Mouse (Mus musculus): ENCODE measurements around the gene Prkar2a. TPM values are rescaled to one million over a fixed set of nuclear protein-coding genes. Genes with fewer than 3 reads are reported as not detected.

The Prkar2a gene
- total RNA-seq, 1 experiment from 2014 or later = 5.0 TPM

DNA sequence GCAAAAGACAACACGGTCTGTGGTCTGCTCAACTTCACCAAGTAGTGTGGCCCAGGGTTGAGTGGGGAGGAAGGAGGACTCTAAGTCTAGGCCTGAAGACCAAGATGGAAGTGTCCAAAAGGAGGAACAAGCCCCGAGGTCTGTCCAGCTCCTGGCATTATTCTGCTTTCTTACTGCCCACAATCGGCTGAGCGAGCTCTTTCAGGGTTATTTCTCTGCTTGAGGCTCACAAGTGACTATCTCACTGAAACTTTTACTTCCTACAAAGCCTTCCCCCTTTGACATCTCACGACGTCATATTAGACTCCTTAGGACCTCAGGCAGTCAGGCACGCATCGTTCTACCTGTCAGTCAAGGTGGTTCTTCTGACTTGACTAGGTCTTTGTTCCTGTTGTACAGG lies 2.3 kb downstream of the Prkar2a start:
- peak; percentile 41 for ATAC-seq (ENCODE audit: extremely low read depth, insufficient number of reproducible peaks, low FRiP score, poor library complexity, severe bottlenecking)

DNA sequence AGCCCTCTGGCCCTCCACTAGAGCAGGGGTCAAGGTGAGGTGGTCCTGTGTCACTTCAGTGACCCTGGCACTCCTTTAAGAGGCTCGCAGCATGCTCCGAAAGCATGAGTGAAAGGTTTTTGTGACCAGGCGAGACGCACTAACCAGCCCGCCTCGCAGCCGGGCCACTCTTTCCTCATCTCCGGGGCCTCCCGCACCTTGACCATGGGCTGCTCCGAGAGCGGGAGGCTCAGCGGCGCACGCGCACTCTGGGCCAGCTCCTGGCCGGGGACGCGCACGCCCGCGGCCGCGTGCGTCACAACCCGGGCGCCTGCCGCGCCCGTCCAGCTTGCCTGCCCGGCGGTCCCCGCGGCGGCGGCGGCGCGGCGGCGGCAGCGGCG lies 2.7 kb downstream of the Prkar2a start:
- peak; percentile 45 for ATAC-seq (ENCODE audit: extremely low read depth, insufficient number of reproducible peaks, low FRiP score, poor library complexity, severe bottlenecking)

DNA sequence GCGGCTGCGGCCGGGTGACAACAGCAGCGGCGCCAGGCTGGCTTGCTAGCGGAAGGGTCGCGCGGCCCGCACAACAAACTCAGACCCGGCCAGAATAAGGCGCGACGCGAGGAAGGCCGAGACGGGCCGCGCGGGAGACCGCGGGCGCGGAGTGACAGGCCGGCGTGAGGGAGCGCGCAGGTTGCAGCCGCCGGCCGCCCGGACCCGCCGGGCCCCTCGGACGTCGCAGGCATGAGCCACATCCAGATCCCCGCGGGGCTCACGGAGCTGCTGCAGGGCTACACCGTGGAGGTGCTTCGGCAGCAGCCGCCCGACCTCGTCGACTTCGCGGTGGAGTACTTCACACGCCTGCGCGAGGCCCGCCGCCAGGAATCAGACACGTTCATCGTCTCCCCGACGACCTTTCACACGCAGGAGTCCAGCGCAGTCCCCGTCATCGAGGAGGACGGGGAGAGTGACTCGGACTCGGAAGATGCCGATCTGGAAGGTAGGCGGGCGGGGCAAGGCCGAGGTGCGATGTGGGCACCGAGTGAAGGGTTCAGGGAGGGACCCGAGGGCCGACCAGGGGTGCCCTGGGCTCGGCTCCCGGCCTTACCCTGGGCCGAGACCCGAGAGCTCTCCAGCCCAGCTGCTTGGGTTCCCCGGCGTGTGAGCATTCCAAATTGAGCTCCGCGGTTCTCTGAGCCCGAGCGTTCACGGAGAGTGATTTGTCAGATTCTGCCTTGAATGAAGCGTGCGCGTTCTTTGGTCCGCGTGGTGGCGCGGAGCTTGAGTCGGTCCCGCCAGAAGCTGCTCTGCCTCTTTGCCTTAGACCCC lies 3.3 kb downstream of the Prkar2a start:
- ATAC-seq (ENCODE audit: extremely low read depth, insufficient number of reproducible peaks, low FRiP score, poor library complexity, severe bottlenecking) = peak; percentile 30; the same call in 1 of the 2 replicates

DNA sequence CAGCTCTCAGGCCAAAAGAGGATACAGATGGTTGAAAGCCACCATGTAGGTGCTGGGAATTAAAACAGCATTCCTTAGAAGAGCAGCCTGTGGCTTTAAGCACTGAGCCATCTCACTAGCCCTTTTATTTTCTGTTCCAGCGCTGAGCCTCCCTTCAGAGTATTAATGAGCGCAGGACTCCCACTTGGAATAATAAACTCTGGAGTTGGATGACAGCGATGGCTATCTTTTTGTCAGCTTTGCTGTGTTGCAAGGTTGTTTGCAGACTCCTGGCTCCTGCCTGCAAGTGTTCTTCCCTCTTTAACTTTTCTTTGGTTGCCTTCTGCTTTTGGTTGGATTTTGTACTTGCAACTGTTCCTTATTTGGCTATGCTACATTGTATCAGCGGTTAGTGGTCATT lies 4.8 kb downstream of the Prkar2a start:
- ATAC-seq (ENCODE audit: extremely low read depth, insufficient number of reproducible peaks, low FRiP score, poor library complexity, severe bottlenecking) = no peak

DNA sequence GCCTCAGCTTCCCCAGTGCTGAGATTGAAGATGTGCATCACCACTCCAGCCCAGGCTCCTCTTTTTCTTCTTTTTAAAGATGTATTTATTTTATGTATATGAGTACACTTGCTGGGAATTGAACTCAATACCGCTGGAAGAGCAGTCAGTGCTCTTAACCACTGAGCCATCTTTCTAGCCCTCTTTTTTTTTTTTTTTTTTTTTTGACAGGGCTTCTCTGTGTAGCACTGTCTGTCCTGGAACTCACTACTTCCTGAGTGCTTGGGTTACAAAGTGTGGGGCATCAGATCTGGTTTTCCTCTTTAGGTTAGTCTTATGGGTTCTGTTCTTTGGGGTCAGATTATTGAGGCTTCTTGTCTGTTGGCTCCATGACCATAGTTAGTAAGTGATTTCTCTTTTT lies 5.4 kb downstream of the Prkar2a start:
- ATAC-seq (ENCODE audit: extremely low read depth, insufficient number of reproducible peaks, low FRiP score, poor library complexity, severe bottlenecking) = no peak

DNA sequence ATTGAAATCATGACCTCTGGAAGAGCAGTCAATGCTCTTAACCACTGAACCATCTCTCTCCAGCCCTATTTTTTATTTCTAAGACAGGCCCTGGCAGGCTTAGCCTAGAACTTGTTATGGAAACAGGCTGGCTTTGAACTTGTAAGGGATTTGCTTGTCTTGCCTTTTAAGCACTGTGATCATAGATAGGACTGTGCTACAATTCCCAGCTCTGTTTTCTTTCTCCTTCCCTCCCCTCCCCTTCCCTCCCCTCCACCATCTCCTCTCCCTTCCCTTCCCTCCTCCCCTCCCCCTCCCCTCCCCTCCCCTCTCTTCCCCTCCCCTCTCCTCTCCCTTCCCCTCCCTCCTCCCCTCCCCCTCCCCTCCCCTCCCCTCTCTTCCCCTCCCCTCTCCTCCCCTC lies 13.4 kb downstream of the Prkar2a start:
- no peak for ATAC-seq (ENCODE audit: extremely low read depth, insufficient number of reproducible peaks, low FRiP score, poor library complexity, severe bottlenecking)

DNA sequence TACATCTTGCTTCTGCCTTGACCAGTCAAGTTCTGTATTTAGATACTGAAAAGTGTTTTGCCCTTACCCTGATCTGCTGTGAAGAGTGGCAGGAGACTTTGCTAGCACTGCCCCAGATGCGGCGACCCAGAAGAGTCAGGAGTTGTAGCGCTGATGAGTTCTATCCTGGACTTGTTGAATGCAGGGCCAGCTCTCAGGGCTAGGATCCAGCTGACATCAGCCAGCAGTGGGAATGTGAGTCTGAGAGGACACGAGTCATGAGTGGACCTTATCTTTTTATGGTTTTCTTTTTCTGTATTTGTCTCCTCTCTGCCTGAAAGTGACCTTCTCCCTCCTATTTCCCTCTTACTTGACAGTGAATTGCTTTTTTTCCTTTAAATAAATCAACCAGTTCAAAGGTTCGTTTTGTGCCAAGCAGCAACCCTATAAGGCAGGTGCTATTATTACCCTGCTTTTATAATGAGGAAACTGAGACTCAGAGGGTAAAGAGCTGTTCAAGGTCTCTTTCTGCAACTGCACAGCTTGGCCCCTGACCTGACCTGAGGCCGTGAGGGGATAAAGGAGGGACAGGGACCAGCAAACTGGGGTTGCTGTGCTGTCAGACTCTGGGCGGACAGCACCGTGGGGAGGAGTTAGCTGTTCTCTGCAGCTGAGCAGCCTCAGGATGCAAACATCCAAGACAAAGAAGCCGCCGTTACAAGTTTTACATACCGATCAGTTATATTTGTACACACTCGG lies 14.4 kb downstream of the Prkar2a start:
- ATAC-seq (ENCODE audit: extremely low read depth, insufficient number of reproducible peaks, low FRiP score, poor library complexity, severe bottlenecking) = no peak

DNA sequence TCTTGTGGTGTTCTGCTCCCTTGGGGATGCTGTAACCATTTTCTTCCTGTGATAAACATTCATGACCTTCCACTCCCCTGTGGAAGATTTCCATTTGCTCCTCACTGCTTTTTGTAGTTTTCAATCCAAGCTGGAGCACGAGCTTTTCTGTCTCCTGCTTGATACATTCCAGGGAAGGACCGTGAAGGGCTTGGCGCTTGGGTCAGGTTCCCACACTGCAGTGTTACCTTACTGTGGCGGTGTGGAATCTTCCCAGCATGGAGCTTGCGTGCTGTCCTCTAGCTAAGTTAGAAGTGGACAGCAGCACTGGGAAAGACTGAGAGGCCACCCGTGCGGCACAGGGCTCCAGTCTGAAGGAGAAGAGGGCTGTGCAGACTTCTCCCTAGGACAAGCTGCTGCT lies 15.5 kb downstream of the Prkar2a start:
- no peak for ATAC-seq (ENCODE audit: extremely low read depth, insufficient number of reproducible peaks, low FRiP score, poor library complexity, severe bottlenecking)

DNA sequence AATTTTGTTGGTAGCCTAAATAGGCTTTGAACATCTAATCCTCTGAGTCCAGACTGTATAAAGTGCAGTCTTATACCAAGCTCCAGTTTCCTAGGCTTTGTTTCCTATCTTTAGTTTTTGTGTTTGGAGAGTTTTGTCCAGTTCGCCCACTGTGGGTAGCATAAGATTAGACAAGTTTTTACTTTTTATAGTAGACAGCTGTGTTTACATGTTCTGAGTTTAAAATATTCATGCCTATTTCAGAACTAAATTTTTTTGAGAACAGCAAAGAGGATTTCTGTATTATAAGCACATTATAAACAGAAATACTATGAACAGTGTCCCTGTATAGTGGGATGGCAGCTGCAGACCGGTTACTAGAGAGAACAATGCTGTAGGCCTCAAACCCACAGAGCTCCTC lies 18.1 kb downstream of the Prkar2a start:
- no peak for ATAC-seq (ENCODE audit: extremely low read depth, insufficient number of reproducible peaks, low FRiP score, poor library complexity, severe bottlenecking)

DNA sequence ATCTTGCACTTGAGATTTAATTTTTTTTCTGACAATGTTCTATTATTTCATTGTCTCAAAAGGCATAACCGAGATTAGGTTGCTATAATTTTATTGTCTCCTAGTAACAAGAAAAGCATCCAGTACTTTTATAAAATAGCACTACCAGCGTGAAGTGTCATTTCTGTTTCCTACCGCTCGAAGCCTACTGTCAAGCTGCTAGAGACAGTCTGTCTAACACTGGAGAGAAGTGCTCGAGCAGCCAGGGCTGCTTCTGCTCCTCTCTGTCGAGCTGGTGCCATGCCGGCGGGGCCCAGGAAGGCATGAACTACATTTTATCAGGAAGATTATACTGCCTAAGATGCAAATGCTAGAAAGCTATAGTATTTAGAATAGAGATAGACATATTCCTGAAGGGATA lies 19.7 kb downstream of the Prkar2a start:
- ATAC-seq (ENCODE audit: extremely low read depth, insufficient number of reproducible peaks, low FRiP score, poor library complexity, severe bottlenecking) = no peak

DNA sequence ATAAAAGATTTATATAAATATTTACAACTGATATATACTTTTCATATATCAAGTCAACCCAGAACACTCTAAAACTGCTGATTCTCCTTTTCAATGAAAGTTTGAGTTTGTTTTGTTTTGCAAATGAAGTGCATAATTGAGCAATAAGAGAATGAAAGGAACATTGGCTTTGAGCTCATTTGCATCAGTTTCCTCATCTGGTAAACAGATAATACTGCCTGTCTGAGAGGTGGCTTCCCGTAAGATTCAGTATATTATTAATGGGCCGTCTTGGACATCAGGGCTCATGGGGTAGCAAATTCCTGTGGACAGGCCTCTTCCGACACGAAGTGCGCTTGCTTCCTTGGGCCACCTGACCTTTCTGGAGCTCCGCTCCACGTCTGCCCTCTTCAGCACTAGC lies 21.7 kb downstream of the Prkar2a start:
- no peak for ATAC-seq (ENCODE audit: extremely low read depth, insufficient number of reproducible peaks, low FRiP score, poor library complexity, severe bottlenecking)

DNA sequence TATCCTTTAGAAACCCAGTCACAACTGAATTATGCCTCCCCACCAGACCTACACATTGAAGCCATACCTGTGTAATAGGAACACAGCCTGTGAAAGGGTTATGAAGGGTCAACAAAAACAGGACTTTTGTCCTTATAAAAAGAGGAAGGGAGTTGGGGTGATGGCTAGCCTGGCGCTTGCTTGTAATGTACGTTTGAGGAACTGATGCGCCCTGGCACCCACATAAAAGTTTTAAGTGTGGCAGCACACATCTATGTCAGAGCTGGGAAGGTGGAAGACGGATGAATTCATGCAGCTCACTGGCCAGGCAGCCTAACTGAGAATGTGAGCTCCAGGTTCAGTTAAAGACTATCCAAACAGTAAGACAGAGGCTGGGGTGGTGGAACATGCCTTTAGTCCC lies 27.1 kb downstream of the Prkar2a start:
- ATAC-seq (ENCODE audit: extremely low read depth, insufficient number of reproducible peaks, low FRiP score, poor library complexity, severe bottlenecking) = 0 out of 2 replicates have a peak, but pooled peaks have one; percentile 19

DNA sequence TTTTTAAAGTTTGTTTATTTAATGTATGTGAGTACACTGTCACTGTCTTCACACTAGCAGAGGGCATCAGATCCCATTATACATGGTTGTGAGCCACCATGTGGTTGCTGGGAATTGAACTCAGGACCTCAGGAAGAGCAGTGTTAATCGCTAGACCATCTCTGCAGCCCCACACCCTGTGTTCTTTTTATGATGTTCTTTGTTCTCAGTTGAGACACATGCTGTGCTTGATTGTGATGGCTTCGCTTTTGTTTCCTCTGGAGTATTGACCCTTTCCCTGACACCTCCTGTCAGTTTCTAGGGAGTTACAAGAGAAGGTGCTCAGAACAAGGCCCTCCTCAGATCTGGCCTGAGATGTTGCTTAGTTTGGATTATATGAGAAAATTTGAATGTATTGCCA lies 34.6 kb downstream of the Prkar2a start:
- ATAC-seq (ENCODE audit: extremely low read depth, insufficient number of reproducible peaks, low FRiP score, poor library complexity, severe bottlenecking) = no peak

DNA sequence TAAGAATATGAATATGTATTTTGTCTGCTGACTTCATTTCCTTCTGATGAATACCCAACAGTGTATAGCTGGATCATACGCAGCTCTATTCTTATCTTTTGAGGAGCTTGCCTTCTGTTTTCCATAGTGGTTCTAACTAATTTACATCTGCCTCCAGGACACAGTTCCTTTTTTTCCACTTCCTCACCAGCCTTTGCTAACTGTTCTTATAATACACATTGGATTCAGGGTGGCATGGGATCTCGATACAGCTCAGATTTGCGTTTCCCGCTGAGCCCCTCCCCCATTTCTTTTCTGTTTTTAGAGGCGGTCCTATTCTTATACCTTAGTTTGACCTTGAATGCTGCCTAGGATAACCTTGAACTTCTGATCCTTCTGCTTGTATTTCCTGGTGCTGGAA lies 37.0 kb downstream of the Prkar2a start:
- ATAC-seq (ENCODE audit: extremely low read depth, insufficient number of reproducible peaks, low FRiP score, poor library complexity, severe bottlenecking) = no peak

DNA sequence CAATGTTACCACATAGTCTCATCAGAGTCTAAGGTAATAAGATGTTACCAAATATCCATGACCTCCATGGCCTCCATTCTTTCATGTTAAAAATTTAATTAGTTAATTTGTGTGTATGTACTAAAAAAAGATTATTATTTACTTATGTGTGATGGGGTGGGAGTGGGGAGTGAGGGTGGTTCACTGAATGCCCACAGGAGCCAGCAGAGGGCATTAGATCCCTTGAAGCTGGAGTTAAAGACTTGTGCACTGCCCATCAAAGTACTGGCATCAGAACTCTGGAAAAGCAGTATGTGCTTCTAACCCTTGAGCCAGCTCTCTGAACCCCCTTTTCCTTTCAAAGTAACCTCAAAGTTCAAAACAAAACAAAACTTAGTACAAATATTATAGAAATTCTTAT lies 39.9 kb downstream of the Prkar2a start:
- no peak for ATAC-seq (ENCODE audit: extremely low read depth, insufficient number of reproducible peaks, low FRiP score, poor library complexity, severe bottlenecking)

DNA sequence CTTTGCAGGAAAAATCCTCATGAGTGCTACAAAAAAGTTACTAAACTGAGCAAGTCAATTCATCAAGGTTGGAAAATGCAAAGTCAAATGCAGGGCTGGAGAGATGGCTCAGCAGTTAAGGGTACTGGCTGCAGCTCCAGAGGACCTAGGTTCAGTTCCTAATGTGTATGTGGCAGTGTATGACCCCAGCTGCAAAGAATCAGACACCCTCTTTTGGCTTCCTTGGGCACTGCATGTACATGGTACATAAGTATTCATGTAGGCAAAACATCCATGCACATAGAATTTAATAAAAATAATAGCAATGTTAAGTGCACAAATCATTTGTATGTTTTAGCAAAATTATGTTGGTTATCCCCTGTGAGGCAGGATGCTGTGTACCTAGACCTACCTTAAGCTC lies 43.3 kb downstream of the Prkar2a start:
- ATAC-seq (ENCODE audit: extremely low read depth, insufficient number of reproducible peaks, low FRiP score, poor library complexity, severe bottlenecking) = no peak

DNA sequence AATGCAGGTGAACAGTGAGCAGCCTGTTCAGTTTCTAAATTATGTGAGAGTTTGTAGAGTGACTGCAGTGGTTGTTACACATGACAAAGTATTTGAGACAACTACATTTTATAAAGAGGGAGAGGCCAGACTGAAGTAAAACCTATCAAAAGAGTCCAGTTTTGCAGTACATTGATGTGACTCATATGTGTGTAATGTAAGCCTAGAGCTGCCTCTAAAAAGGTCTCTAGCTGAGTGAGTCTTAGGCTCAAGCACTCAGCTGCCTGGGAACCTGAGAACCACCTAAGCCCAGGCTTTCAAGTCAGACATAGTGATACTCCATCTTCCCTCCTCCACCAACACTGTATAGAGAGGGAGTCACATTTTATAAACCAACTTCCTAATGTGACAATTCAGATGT lies 45.5 kb downstream of the Prkar2a start:
- no peak for ATAC-seq (ENCODE audit: extremely low read depth, insufficient number of reproducible peaks, low FRiP score, poor library complexity, severe bottlenecking)

DNA sequence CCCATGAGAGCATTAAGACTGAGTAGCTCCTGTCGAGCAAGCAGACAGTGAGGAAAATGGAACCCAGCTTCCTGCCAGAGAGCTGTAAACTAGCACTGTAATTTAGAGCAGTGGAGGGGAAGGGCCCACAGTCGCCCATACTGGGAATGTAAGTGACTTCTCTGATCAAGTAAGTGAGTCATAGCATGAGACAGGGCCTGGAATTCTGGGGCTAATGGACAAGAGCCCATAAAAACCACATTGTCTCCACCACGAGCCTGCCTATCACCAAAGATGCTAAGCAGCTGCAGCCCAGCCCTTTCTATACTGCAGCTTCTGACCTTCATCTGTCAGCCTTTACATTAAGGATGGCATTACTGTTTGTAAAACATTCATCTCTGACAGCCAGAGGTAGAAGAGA lies 50.1 kb downstream of the Prkar2a start:
- no peak for ATAC-seq (ENCODE audit: extremely low read depth, insufficient number of reproducible peaks, low FRiP score, poor library complexity, severe bottlenecking)

DNA sequence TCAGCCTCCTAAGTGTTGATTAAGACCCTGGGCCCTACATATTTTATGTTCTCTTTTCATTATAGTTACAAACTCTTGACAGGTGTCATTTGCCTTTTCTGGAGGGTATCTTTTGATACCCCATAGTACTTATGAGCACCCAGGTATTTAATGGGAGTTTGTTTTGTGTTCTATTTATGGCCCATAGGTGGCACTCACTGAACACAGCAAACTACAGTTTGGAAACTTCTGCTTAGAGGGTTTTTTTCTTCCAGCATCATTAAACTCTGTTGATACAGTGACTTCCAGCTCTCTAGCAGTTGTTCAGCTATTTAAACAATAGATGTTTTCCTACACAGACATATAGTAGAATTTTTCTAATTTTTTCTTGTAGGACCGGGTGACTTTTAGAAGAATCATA lies 50.9 kb downstream of the Prkar2a start:
- no peak for ATAC-seq (ENCODE audit: extremely low read depth, insufficient number of reproducible peaks, low FRiP score, poor library complexity, severe bottlenecking)

DNA sequence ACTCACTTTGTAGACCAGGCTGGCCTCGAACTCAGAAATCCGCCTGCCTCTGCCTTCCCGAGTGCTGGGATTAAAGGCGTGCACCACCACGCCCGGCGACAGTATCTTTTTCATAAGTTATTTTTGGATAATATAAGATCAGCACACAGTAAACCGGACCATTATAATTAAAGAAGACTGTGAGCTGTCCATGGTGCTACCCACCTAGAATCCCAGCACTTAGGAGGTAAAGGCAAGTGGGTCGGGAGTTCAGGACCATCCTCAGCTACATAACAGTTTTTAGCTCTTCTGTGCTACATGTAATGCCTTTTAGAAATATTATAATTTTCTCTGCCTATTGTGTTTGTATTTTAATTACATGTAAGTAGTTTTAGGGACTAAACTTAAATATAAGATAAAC lies 52.9 kb downstream of the Prkar2a start:
- ATAC-seq (ENCODE audit: extremely low read depth, insufficient number of reproducible peaks, low FRiP score, poor library complexity, severe bottlenecking) = no peak
